Mouse (Mus musculus) kidney, adult 2 months (tissue): ENCODE measurements around the gene Btk. TPM values are rescaled to one million over a fixed set of nuclear protein-coding genes. Genes with fewer than 3 reads are reported as not detected.
A peak's percentile ranks its signal among the peaks of the same experiment; 100 is the strongest.
"Not testable (repeated sequence)": the region's sequence is repeated elsewhere in the genome, so short reads cannot be mapped to it uniquely, and the experiment has no call there.

Experiments
- DNase-seq: peaks from one replicate; pipeline ENCODE4 v3.0.0; 2021
- H3K27ac ChIP-seq: fragments of 200-500 bp; 2 replicates; pipeline ENCODE4 v1.5.1; 2012; ENCODE audit warnings: low read depth, low read length, control low read depth, inconsistent platforms; ENCODE audit not compliant: insufficient read depth
- H3K27me3 ChIP-seq: fragments of 200-500 bp; replicated peaks from 2 replicates; pipeline ENCODE4 v1.6.1; 2012; ENCODE audit warnings: mild to moderate bottlenecking, moderate library complexity, low read length, inconsistent platforms; ENCODE audit not compliant: control insufficient read depth, insufficient read depth
- H3K36me3 ChIP-seq: fragments of 200-500 bp; 2 replicates; pipeline ENCODE4 v1.6.1; 2012; ENCODE audit warnings: mild to moderate bottlenecking, moderate library complexity, low read length, inconsistent platforms; ENCODE audit not compliant: control insufficient read depth, insufficient read depth
- H3K4me1 ChIP-seq: fragments of 200-500 bp; 2 replicates; pipeline ENCODE4 v1.6.1; 2011; ENCODE audit warnings: low read length; ENCODE audit not compliant: control insufficient read depth, insufficient read depth
- H3K4me3 ChIP-seq: fragments of 200-500 bp; 2 replicates; pipeline ENCODE4 v1.5.1; 2011; ENCODE audit warnings: mild to moderate bottlenecking, low read depth, low read length, control low read depth; ENCODE audit not compliant: insufficient read depth
- CTCF ChIP-seq: fragments of 200-500 bp; conservative IDR thresholded peaks from 2 replicates; pipeline ENCODE4 v1.5.1; 2011; ENCODE audit warnings: low read depth, mild to moderate bottlenecking, control low read depth, low read length, moderate library complexity, mixed read lengths; ENCODE audit not compliant: insufficient read depth, insufficient read length
- POLR2A ChIP-seq: fragments of 200-500 bp; IDR thresholded peaks from one replicate; pipeline ENCODE4 v1.6.1; 2011; ENCODE audit warnings: low read depth, low read length, control low read depth
- WGBS: fragments of 180-500 bp; shearing (Covaris S2); methylation state at CpG from one replicate; pipeline ENCODE4 v1.1.7; 2018; 5-methylcytosine and 5-hydroxymethylcytosine counted together
- polyA plus RNA-seq: library from polyadenylated mRNA; depleted of rRNA; stranded (reverse); fragments of >200 nt; gene quantifications from 2 replicates; pipeline ENCODE4 v1.2.3, GENCODE M21; 2012

Gene Btk
- polyA plus RNA-seq, 1 experiment = 0.70 TPM

DNA sequence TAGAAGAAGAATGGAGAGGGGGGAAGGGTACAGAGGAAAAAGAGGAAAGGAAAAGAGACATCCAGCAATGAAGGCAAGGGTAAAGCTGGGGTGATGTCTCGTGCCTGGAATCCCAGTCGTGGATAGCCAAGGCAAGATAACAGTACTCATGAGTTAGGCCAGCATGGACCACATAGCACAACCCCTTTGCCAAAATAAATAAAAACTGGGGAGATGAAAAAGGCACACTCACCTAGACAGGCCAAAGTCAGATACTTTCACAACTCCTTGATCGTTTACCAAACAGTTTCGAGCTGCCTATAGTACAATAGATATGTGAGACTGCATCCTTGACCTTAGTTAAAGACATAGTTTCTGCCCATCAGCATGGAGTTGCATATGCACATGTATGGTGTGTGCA, 36.0 kb downstream of the Btk start:
- DNase-seq = no peak
- Histone ChIP-seq H3K4me3 (no peak overlapping the region), H3K27ac (no peak overlapping the region), H3K4me1 (no peaks in the 10 kb centered on the region), H3K36me3 (no peaks in the 10 kb centered on the region), H3K27me3 (no peaks in the 10 kb centered on the region)
- TF ChIP-seq CTCF (no peak), POLR2A (no peak)
- WGBS = 86% methylated on average over 4 of the region's 4 CpGs

DNA sequence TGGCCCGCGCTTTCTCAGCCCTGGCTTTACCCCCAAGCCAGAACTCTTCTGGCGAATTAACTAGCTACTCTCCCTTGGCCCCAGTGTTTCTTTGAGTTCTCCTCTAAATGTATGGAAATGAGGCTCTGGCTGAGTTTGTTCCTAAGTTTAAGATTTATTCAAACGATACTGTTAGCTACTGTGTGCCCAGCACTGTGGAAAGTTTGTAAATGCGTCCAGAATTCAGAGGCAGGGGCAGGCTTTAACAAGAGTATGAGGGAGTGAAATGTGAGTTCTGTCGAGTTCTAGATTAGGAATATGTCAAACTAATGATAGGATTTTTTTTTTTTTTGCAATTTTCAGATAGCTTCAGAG, 41.4 kb downstream of the Btk start:
- Histone ChIP-seq H3K36me3 (no peaks in the 10 kb centered on the region), H3K27ac (no peak overlapping the region; the same call in 1 of the 2 replicates), H3K4me3 (peak overlapping the region; percentile 98; the same call in 1 of the 2 replicates), H3K27me3 (no peaks in the 10 kb centered on the region), H3K4me1 (no peaks in the 10 kb centered on the region)
- WGBS = 1% methylated on average over 6 of the region's 6 CpGs
- DNase-seq = no peak
- TF ChIP-seq CTCF = no peak
- no peak for TF ChIP-seq POLR2A

DNA sequence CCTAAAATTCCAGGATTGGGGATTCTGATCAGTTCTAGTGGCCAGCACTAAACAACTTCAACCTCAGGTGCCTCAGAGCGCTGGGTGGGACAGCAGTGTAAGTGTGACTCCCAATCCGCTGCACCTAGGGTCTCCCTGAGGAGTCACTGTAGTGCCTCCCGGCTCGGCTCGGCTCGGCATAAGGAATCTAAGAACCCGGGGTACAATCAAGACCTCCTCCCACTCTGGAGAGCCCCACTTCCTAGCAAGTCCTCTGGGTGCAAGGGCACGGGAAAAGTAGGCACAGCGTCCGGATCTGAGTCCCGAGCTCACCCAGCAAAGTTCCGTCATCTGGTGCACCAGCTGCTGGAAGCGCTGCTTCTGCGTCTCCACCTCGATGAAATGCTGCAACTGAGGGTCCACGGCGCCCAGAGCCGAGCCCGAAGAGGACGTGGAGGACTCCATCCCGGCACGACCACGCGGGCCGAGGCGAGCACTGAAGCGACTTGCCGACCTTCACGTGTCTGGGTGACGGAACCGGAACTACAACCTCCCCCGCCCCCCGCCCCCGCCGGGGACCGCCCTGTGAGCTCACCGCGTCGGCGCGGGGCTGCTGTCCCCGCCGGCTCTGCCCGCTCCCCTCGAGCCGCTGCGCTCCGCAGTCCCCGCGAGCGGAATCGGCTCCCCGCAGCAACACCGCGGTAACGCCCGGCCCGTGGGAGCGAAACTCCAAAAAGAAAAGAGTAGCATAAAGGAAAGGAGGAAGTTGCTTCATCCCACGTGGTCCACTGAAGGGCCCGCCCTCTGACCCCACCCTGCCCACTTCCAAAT, 42.0 kb downstream of the Btk start, which contains the start of gene Timm8a1:
Timm8a1 (minus strand) TSS at position 721 of the 810 bp plus-strand sequence.
- H3K36me3 ChIP-seq = no peaks in the 10 kb centered on the region
- H3K4me1 ChIP-seq = no peaks in the 10 kb centered on the region
- under 1% methylated on average over 40 of the region's 61 CpGs for WGBS
- DNase-seq = peak; percentile 68
- no peak for TF ChIP-seq CTCF
- no peak for TF ChIP-seq POLR2A
- no peaks in the 10 kb centered on the region for H3K27me3 ChIP-seq
- peak within 1 kb of the TSS; percentile 98 for H3K4me3 ChIP-seq
- H3K27ac ChIP-seq = peak within 1 kb of the TSS; percentile 97

DNA sequence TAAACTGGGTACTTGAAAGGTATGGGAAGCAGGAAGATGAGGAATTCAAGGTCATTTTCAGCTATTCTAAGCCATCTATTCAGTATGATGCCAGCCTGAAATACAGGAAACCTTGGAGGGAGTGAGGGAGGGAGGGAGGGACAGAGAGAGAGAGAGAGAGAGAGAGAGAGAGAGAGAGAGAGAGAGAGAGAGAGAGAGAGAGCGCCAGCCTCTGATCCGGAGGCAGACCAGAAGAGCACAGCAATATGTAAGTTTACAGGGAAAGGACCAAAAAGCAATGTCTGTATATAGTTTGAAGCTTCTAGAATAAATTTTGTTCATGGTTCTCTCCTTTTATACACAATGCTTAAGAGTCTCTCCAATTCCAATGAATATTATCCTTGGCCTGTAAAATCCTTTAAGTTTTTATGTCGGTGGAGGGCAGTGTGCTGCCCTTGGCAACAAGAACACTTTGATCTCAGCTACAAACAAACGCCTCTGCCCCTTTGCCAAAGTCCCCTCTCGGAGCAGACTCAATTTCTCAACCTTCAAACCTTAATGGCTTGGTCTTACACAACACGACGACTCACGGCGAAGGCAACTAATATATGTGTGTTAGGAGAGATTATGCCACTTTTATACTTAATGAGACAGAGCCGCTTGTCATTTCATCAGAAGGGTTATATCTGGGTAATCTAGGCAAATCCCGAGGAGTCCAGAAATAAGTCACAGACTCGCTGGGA, 42.8 kb downstream of the Btk start:
- peak; percentile 43 for DNase-seq
- Histone ChIP-seq H3K27me3 (no peaks in the 10 kb centered on the region), H3K4me1 (no peaks in the 10 kb centered on the region), H3K4me3 (peak overlapping the region; percentile 98), H3K36me3 (no peaks in the 10 kb centered on the region), H3K27ac (peak overlapping the region; percentile 71)
- 4% methylated on average over 12 of the region's 12 CpGs for WGBS
- TF ChIP-seq POLR2A = no peak
- no peak for TF ChIP-seq CTCF

DNA sequence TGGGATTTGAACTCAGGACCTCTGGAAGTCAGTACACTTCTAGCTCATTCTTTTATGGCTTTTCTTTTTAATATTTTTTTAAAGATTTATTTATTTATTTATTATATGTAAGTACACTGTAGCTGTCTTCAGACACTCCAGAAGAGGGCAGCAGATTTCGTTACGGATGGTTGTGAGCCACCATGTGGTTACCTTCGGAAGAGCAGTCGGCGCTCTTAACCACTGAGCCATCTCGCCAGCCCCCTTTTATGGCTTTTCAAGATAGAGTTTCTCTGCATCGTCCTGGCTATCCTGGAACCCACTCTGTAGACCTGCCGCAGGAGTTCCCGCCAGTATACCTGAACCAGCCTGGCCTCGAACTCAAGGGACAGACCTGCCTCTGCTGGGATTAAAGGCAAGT, 43.6 kb downstream of the Btk start:
- not testable (repeated sequence) for H3K27ac ChIP-seq, DNase-seq, H3K4me3 ChIP-seq, H3K4me1 ChIP-seq, H3K36me3 ChIP-seq, H3K27me3 ChIP-seq
- WGBS = 89% methylated on average over 10 of the region's 10 CpGs

DNA sequence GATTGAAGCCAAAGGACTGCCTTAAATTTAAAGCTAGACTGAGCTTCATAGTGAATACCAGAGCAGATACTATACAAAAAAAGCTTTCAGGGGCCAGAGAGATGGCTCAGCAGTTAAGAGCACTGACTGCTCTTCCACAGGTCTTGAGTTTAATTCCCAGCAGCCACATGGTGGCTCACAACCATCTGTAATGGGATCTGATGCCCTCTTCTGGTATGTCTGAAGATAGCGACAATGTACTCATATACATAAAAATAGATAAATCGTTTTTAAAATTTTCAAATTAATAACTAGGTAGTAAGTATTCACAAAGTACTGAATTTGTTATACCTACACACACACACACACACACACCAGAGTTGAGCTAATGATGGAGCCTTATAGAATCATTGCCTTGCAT, 50.0 kb downstream of the Btk start:
- no peak for DNase-seq
- Histone ChIP-seq H3K4me3 (no peak overlapping the region), H3K27me3 (no peaks in the 10 kb centered on the region), H3K36me3 (no peaks in the 10 kb centered on the region), H3K27ac (no peak overlapping the region), H3K4me1 (no peaks in the 10 kb centered on the region)
- WGBS = 83% methylated on average over 2 of the region's 2 CpGs
- TF ChIP-seq CTCF = no peak
- TF ChIP-seq POLR2A = no peak

DNA sequence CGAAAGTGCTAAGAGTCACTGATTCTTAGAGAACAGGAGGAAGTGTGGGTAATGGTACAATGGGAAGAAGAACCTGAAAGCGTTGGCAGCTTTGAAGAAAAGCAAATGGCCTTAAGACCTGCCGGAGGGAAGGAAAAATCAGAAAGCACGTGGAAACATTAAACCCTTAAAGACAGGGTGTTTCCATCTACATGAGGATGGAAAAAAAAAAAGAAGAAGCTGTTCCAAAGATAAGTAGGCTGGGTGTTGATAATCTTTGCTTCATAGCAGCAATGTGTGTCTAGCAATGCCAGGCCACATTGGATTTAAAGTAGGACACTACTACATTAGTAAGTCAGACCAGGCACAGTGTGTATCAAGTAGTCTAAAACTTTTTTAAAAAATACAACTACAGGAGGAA, 58.1 kb downstream of the Btk start:
- no peak for DNase-seq
- Histone ChIP-seq H3K4me1 (no peaks in the 10 kb centered on the region), H3K27ac (no peak overlapping the region), H3K27me3 (no peaks in the 10 kb centered on the region), H3K4me3 (no peak overlapping the region), H3K36me3 (no peaks in the 10 kb centered on the region)
- TF ChIP-seq CTCF (no peak), POLR2A (no peak)
- 84% methylated on average over 4 of the region's 4 CpGs for WGBS
